Mouse (Mus musculus) kidney, adult 2 months (tissue): ENCODE data around the gene Kif3a. TPM values are rescaled to one million over a fixed set of nuclear protein-coding genes. Genes with fewer than 3 reads are reported as not detected.

ENCODE experiments used
- DNase-seq: peaks from one replicate; pipeline ENCODE4 v3.0.0; 2021
- H3K27ac ChIP-seq: fragments of 200-500 bp; 2 replicates; pipeline ENCODE4 v1.5.1; 2012; ENCODE audit warnings: low read depth, low read length, control low read depth, inconsistent platforms; ENCODE audit not compliant: insufficient read depth
- H3K27me3 ChIP-seq: fragments of 200-500 bp; replicated peaks from 2 replicates; pipeline ENCODE4 v1.6.1; 2012; ENCODE audit warnings: mild to moderate bottlenecking, moderate library complexity, low read length, inconsistent platforms; ENCODE audit not compliant: control insufficient read depth, insufficient read depth
- H3K36me3 ChIP-seq: fragments of 200-500 bp; 2 replicates; pipeline ENCODE4 v1.6.1; 2012; ENCODE audit warnings: mild to moderate bottlenecking, moderate library complexity, low read length, inconsistent platforms; ENCODE audit not compliant: control insufficient read depth, insufficient read depth
- H3K4me1 ChIP-seq: fragments of 200-500 bp; 2 replicates; pipeline ENCODE4 v1.6.1; 2011; ENCODE audit warnings: low read length; ENCODE audit not compliant: control insufficient read depth, insufficient read depth
- H3K4me3 ChIP-seq: fragments of 200-500 bp; 2 replicates; pipeline ENCODE4 v1.5.1; 2011; ENCODE audit warnings: mild to moderate bottlenecking, low read depth, low read length, control low read depth; ENCODE audit not compliant: insufficient read depth
- CTCF ChIP-seq: fragments of 200-500 bp; conservative IDR thresholded peaks from 2 replicates; pipeline ENCODE4 v1.5.1; 2011; ENCODE audit warnings: low read depth, mild to moderate bottlenecking, control low read depth, low read length, moderate library complexity, mixed read lengths; ENCODE audit not compliant: insufficient read depth, insufficient read length
- POLR2A ChIP-seq: fragments of 200-500 bp; IDR thresholded peaks from one replicate; pipeline ENCODE4 v1.6.1; 2011; ENCODE audit warnings: low read depth, low read length, control low read depth
- WGBS: fragments of 180-500 bp; shearing (Covaris S2); methylation state at CpG from one replicate; pipeline ENCODE4 v1.1.7; 2018; 5-methylcytosine and 5-hydroxymethylcytosine counted together
- polyA plus RNA-seq: library from polyadenylated mRNA; depleted of rRNA; stranded (reverse); fragments of >200 nt; gene quantifications from 2 replicates; pipeline ENCODE4 v1.2.3, GENCODE M21; 2012

Gene Kif3a
- polyA plus RNA-seq, 1 experiment = 7.5 TPM

GRCm38 (mm10) chr11:53616748-53617558, 49.8 kb downstream of the Kif3a start:
- TF ChIP-seq POLR2A (no peak), CTCF (no peak)
- DNase-seq = no peak
- H3K27ac ChIP-seq = no peak overlapping the region
- 78% methylated on average over 8 of the region's 8 CpGs for WGBS
- no peaks in the 10 kb centered on the region for H3K36me3 ChIP-seq
- H3K27me3 ChIP-seq = no peaks in the 10 kb centered on the region
- H3K4me1 ChIP-seq = no peaks in the 10 kb centered on the region
- H3K4me3 ChIP-seq = no peak overlapping the region

GRCm38 (mm10) chr11:53617562-53618109, 50.5 kb downstream of the Kif3a start:
- no peak overlapping the region for H3K4me3 ChIP-seq
- no peak for DNase-seq
- no peak overlapping the region for H3K27ac ChIP-seq
- 69% methylated on average over 4 of the region's 4 CpGs for WGBS
- TF ChIP-seq POLR2A = no peak
- no peak for TF ChIP-seq CTCF
- H3K36me3 ChIP-seq = no peaks in the 10 kb centered on the region
- H3K27me3 ChIP-seq = no peaks in the 10 kb centered on the region
- no peaks in the 10 kb centered on the region for H3K4me1 ChIP-seq

GRCm38 (mm10) chr11:53618619-53619198, 51.5 kb downstream of the Kif3a start, which contains the start of gene Il4:
TSS of gene Il4 (minus strand) at chr11:53618669.
- no peak for DNase-seq

GRCm38 (mm10) chr11:53619428-53619827, 52.2 kb downstream of the Kif3a start:
- no peaks in the 10 kb centered on the region for H3K27me3 ChIP-seq
- no peaks in the 10 kb centered on the region for H3K4me1 ChIP-seq
- no peak overlapping the region for H3K4me3 ChIP-seq
- no peak for TF ChIP-seq POLR2A
- no peak for TF ChIP-seq CTCF
- WGBS = 75% methylated on average over 6 of the region's 6 CpGs
- no peak for DNase-seq
- H3K27ac ChIP-seq = no peak overlapping the region
- H3K36me3 ChIP-seq = no peaks in the 10 kb centered on the region

More at GRCm38 (mm10) chr11:53618619-53619198, 51.5 kb downstream of the Kif3a start, which contains the start of gene Il4:
- H3K27ac ChIP-seq = no peak within 1 kb of the TSS
- H3K4me3 ChIP-seq = no peak within 1 kb of the TSS
- no peaks in the 10 kb centered on the region for H3K4me1 ChIP-seq
- WGBS = 86% methylated on average over 7 of the region's 7 CpGs
- H3K27me3 ChIP-seq = no peaks in the 10 kb centered on the region
- H3K36me3 ChIP-seq = no peaks in the 10 kb centered on the region
- TF ChIP-seq POLR2A (no peak), CTCF (no peak)

GRCm38 (mm10) chr11:53620094-53620493, 52.9 kb downstream of the Kif3a start:
- WGBS = 93% methylated on average over 4 of the region's 4 CpGs
- no peak for TF ChIP-seq POLR2A
- TF ChIP-seq CTCF = no peak
- Histone ChIP-seq H3K27ac (no peak overlapping the region), H3K27me3 (no peaks in the 10 kb centered on the region), H3K4me1 (no peaks in the 10 kb centered on the region), H3K36me3 (no peaks in the 10 kb centered on the region), H3K4me3 (no peak overlapping the region)
- no peak for DNase-seq

- no peak for DNase-seq
- Histone ChIP-seq H3K36me3 (no peaks in the 10 kb centered on the region), H3K27me3 (no peaks in the 10 kb centered on the region), H3K4me1 (no peaks in the 10 kb centered on the region), H3K4me3 (no peak overlapping the region), H3K27ac (no peak overlapping the region)
- TF ChIP-seq POLR2A = no peak
- no peak for TF ChIP-seq CTCF
- WGBS = 77% methylated on average over 11 of the region's 11 CpGs
Observed at GRCm38 (mm10) chr11:53621582-53622439, 54.6 kb downstream of the Kif3a start.
